In genomic region chr7:116409438-116409837, GRCm38 (mm10) we compare ENCODE assay signal across 15 mouse cellular contexts. TPM values are rescaled to one million over a fixed set of nuclear protein-coding genes. Genes with fewer than 3 reads are reported as not detected.
DNase-seq lines count a peak whose midpoint lies in the region; ATAC-seq and TF ChIP-seq lines count a peak whose summit lies in the region.
"Had no signal": no experiment of that assay in that cellular context is flagged by ENCODE, and none has a peak within 500 bp of the region (broad histone marks: within the 10 kb centered on the region; RNA-seq: fewer than 3 reads in every experiment).

No protein-coding gene starts in this region.

- no peak overlapping the region for H3K9ac ChIP-seq in stomach, embryonic 15.5 days
- no peak overlapping the region for H3K9ac ChIP-seq in stomach, postnatal 0 days (ENCODE audit: low read length)
- H3K9ac ChIP-seq: neural tube, embryonic 12.5 days had no signal

- 4% methylated on average over 1 of the region's 1 CpGs for WGBS in kidney, adult 2 months
- WGBS in stomach, embryonic 15.5 days = 27% methylated on average over 1 of the region's 1 CpGs
- 12% methylated on average over 1 of the region's 1 CpGs for WGBS in stomach, postnatal 0 days

- H3K27me3 ChIP-seq in kidney, adult 2 months (replicated peaks; ENCODE audit: control insufficient read depth, insufficient read depth, low read length) = no peaks in the 10 kb centered on the region
- H3K27me3 ChIP-seq in stomach, embryonic 15.5 days (replicated peaks) = no peaks in the 10 kb centered on the region
- no peaks in the 10 kb centered on the region for H3K27me3 ChIP-seq in stomach, postnatal 0 days (ENCODE audit: control insufficient read depth, insufficient read depth, low read length)
- no peaks in the 10 kb centered on the region for H3K27me3 ChIP-seq in splenic B cell, adult 2 months (ENCODE audit: control insufficient read depth, insufficient read depth, low read length, poor library complexity, severe bottlenecking)
- H3K27me3 ChIP-seq: neural tube, embryonic 12.5 days had no signal

- no peak overlapping the region for H3K4me2 ChIP-seq in stomach, embryonic 15.5 days
- no peak overlapping the region for H3K4me2 ChIP-seq in stomach, postnatal 0 days (replicated peaks; ENCODE audit: low read depth)
- H3K4me2 ChIP-seq: neural tube, embryonic 12.5 days had no signal

- no peaks in the 10 kb centered on the region for H3K9me3 ChIP-seq in stomach, embryonic 15.5 days
- H3K9me3 ChIP-seq in stomach, postnatal 0 days (ENCODE audit: control insufficient read depth, low read length) = no peaks in the 10 kb centered on the region
- H3K9me3 ChIP-seq: neural tube, embryonic 12.5 days had no signal

- peak; percentile 22 for DNase-seq in kidney, adult 2 months
- no peak for DNase-seq in kidney, postnatal 25 days
- no peak for DNase-seq in stomach, postnatal 0 days (ENCODE audit: low spot score)
- peak; percentile 30 for DNase-seq in splenic B cell, adult 2 months (ENCODE audit: low read depth, low spot score)
- no peak for DNase-seq in cerebellum, postnatal 10 days
- DNase-seq in cerebellum, postnatal 25 days = no peak
- DNase-seq: heart, adult 18-20 months; kidney, adult 11 months; lung, postnatal 14 days; right cerebral cortex, adult 18-20 months; thymus, adult 18-20 months had no signal

- TF ChIP-seq EP300 in stomach, postnatal 0 days (optimal IDR thresholded peaks at IDR 0.05) = no peak

- TF ChIP-seq CTCF in kidney, adult 2 months (conservative IDR thresholded peaks at IDR 0.05; ENCODE audit: insufficient read depth, insufficient read length, low read depth, low read length) = no peak
- no peak for TF ChIP-seq CTCF in stomach, postnatal 0 days (IDR thresholded peaks at IDR 0.05; ENCODE audit: low read depth)

- no peaks in the 10 kb centered on the region for H3K36me3 ChIP-seq in kidney, adult 2 months (ENCODE audit: control insufficient read depth, insufficient read depth, low read length)
- H3K36me3 ChIP-seq in stomach, embryonic 15.5 days = 0 out of 2 replicates have a peak, but pooled peaks cover 4% of the 10 kb centered on the region
- no peaks in the 10 kb centered on the region for H3K36me3 ChIP-seq in stomach, postnatal 0 days (ENCODE audit: control insufficient read depth, insufficient read depth, low read length)
- no peaks in the 10 kb centered on the region for H3K36me3 ChIP-seq in splenic B cell, adult 2 months (ENCODE audit: control insufficient read depth, insufficient read depth, low read length, poor library complexity, severe bottlenecking)
- H3K36me3 ChIP-seq: neural tube, embryonic 12.5 days had no signal

- no peak for ATAC-seq in stomach, embryonic 15.5 days (ENCODE audit: insufficient read depth, low FRiP score, low read depth)
- ATAC-seq in stomach, postnatal 0 days (ENCODE audit: low FRiP score, low TSS enrichment) = no peak
- ATAC-seq: forebrain, embryonic 14.5 days had no signal

- no peak overlapping the region for H3K27ac ChIP-seq in kidney, adult 2 months (ENCODE audit: insufficient read depth, low read depth, low read length)
- H3K27ac ChIP-seq in stomach, embryonic 15.5 days = peak overlapping the region; percentile 21; the same call in 1 of the 2 replicates
- H3K27ac ChIP-seq in stomach, postnatal 0 days (replicated peaks) = no peak overlapping the region
- H3K27ac ChIP-seq in brown adipose tissue, adult 24 weeks (replicated peaks; ENCODE audit: low read depth, low read length) = peak overlapping the region; percentile 51
- H3K27ac ChIP-seq: neural tube, embryonic 12.5 days had no signal

- no peak for TF ChIP-seq POLR2A in kidney, adult 2 months (IDR thresholded peaks at IDR 0.05; ENCODE audit: low read depth, low read length)

- peaks cover 13% of the 10 kb centered on the region; the same call in 1 of the 2 replicates for H3K4me1 ChIP-seq in kidney, adult 2 months (ENCODE audit: control insufficient read depth, insufficient read depth, low read length)
- H3K4me1 ChIP-seq in stomach, embryonic 15.5 days = no peaks in the 10 kb centered on the region
- no peaks in the 10 kb centered on the region for H3K4me1 ChIP-seq in stomach, postnatal 0 days (replicated peaks; ENCODE audit: control insufficient read depth, insufficient read depth)
- peaks cover 10% of the 10 kb centered on the region for H3K4me1 ChIP-seq in brown adipose tissue, adult 24 weeks (ENCODE audit: control insufficient read depth, insufficient read depth, insufficient read length, low read length)
- H3K4me1 ChIP-seq: neural tube, embryonic 12.5 days had no signal

- no peak overlapping the region for H3K4me3 ChIP-seq in kidney, adult 2 months (ENCODE audit: insufficient read depth, low read depth, low read length)
- no peak overlapping the region for H3K4me3 ChIP-seq in stomach, embryonic 15.5 days (replicated peaks)
- no peak overlapping the region for H3K4me3 ChIP-seq in stomach, postnatal 0 days (ENCODE audit: low read depth, low read length)
- no peak overlapping the region for H3K4me3 ChIP-seq in brown adipose tissue, adult 24 weeks (ENCODE audit: insufficient read depth, low read depth, low read length)
- H3K4me3 ChIP-seq: neural tube, embryonic 12.5 days had no signal

RNA-seq across cellular contexts. Expression of gene Pik3c2a, which starts 33.8 kb away (rescaled TPM):
- 5.9 and 8.7 TPM in 2 replicates for polyA plus RNA-seq in kidney, adult 2 months (2012; rRNA removed)
- polyA plus RNA-seq in stomach, embryonic 15.5 days (2015; fragmentation: Nextera tagmentation; extraction: Ambion mirVana) = 26.4 TPM in 2 replicates
- 12.0 and 12.1 TPM in 2 replicates for polyA plus RNA-seq in stomach, postnatal 0 days (2015; fragmentation: Nextera tagmentation; extraction: Ambion mirVana)
- polyA plus RNA-seq in brown adipose tissue, adult 24 weeks (2012; ENCODE audit: insufficient read depth, insufficient read length, missing spikeins) = 16.4 and 17.4 TPM in 2 replicates

Comparison
In these comparisons a context has a peak if more than half of its experiments do, and no peak if none do; other contexts are left out.
1. DNase-seq: peak in kidney, adult 2 months (single experiment) and splenic B cell, adult 2 months (single experiment); none in kidney, postnatal 25 days (0 of 2), stomach, postnatal 0 days (single experiment), cerebellum, postnatal 10 days (0 of 2) and cerebellum, postnatal 25 days (0 of 2).
2. H3K27ac ChIP-seq: peak in stomach, embryonic 15.5 days (single experiment) and brown adipose tissue, adult 24 weeks (single experiment); none in kidney, adult 2 months (single experiment) and stomach, postnatal 0 days (single experiment).